Comparison of ENCODE assay signal across 21 mouse cellular contexts in the genomic region with DNA sequence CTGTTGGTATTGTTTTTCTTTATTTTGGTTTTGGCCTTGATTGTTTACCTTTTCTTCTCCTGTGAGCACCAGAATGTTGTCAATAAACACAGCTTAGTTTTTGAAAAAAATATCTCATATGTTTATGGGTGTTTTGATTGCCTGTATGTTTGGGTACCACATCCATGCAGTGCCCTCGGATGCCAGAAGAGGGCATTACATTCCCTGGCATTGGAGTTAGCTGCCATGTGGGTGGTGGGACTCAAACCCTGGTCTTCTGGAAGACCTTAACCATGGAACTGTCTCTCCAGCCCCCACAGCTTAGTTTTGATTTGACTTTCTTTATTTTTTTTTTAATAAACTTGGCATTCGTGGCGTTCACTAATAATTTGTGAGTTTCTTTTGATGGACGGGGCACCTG. TPM values are rescaled to one million over a fixed set of nuclear protein-coding genes. Genes with fewer than 3 reads are reported as not detected.
A peak's percentile ranks its signal among the peaks of the same experiment; 100 is the strongest.
DNase-seq lines count a peak whose midpoint lies in the region; TF ChIP-seq lines count a peak whose summit lies in the region.
"Had no signal": no experiment of that assay in that cellular context is flagged by ENCODE, and none has a peak within 500 bp of the region (broad histone marks: within the 10 kb centered on the region; RNA-seq: fewer than 3 reads in every experiment).

No protein-coding gene starts in this region.

- H3K79me2 ChIP-seq in MEL (ENCODE audit: control insufficient read depth, insufficient read depth, low read length, poor library complexity), result peaks cover 3% of the 10 kb centered on the region; the same call in 1 of the 2 replicates

- no peak for TF ChIP-seq EP300 in MEL (IDR thresholded peaks at IDR 0.05; ENCODE audit: low read depth in 1 of 2, low read length in 2 of 2)

- peak; percentile 34 for TF ChIP-seq CTCF in left cerebral cortex, adult 2 months (IDR thresholded peaks at IDR 0.05)
- peak; percentile 27 to 45 (median 32); a peak in 5 of 6 replicates for TF ChIP-seq CTCF in MEL (IDR thresholded peaks at IDR 0.05 in 2 of 3, conservative IDR thresholded peaks at IDR 0.05 in 1 of 3; ENCODE audit: control insufficient read depth in 1 of 3, insufficient read depth in 1 of 3, low read depth in 2 of 3, low read length in 3 of 3, poor library complexity in 1 of 3, severe bottlenecking in 1 of 3)

- H3K36me3 ChIP-seq in MEL (ENCODE audit: control insufficient read depth in 1 of 2, insufficient read depth in 2 of 2, low read length in 2 of 2), result peaks cover 0 to 13% of the 10 kb centered on the region in 2 experiments; a peak in 2 of 4 replicates
- H3K36me3 ChIP-seq: intestine, embryonic 15.5 days; limb, embryonic 10.5 days; liver, embryonic 15.5 days; neural tube, embryonic 13.5 days had no signal

- no peak overlapping the region for H3K9ac ChIP-seq in MEL (ENCODE audit: control insufficient read depth, low read depth, low read length, poor library complexity, severe bottlenecking)
- H3K9ac ChIP-seq: forebrain, embryonic 13.5 days; intestine, embryonic 15.5 days; liver, embryonic 15.5 days had no signal

- H3K27me3 ChIP-seq in MEL (ENCODE audit: control insufficient read depth in 1 of 2, insufficient read depth in 2 of 2, low read length in 2 of 2), result no peaks in the 10 kb centered on the region
- H3K27me3 ChIP-seq: forebrain, embryonic 13.5 days; intestine, embryonic 15.5 days; neural tube, embryonic 13.5 days had no signal

- H3K9me3 ChIP-seq in MEL (replicated peaks; ENCODE audit: insufficient read depth, low read length), result no peaks in the 10 kb centered on the region
- H3K9me3 ChIP-seq: forebrain, embryonic 13.5 days; intestine, embryonic 15.5 days; limb, embryonic 10.5 days; liver, embryonic 15.5 days; neural tube, embryonic 13.5 days had no signal

- peak; percentile 66 for DNase-seq in heart, adult 11 months
- no peak for DNase-seq in heart, postnatal 25 days (ENCODE audit: low spot score)
- no peak for DNase-seq in left cerebral cortex, adult 2 months (ENCODE audit: extremely low spot score in 1 of 2, low spot score in 2 of 2)
- DNase-seq in left cerebral cortex, adult 11 months (ENCODE audit: low spot score), result no peak
- peak; percentile 42 for DNase-seq in 3T3-L1 (ENCODE audit: low read depth, low spot score)
- DNase-seq in MEL (ENCODE audit: low read depth, low spot score), result peak; percentile 20
- DNase-seq in urinary bladder, postnatal 36 days (ENCODE audit: low spot score in 2 of 2), result no peak
- DNase-seq in left cerebral cortex, postnatal 10 days (ENCODE audit: extremely low spot score in 1 of 2, low spot score in 2 of 2), result no peak
- DNase-seq: adrenal gland, postnatal 25 days; cerebellum, adult 9-11 months; embryo, embryonic 11 days; gastrocnemius, postnatal 10 days; heart, postnatal 36 days; right cerebral cortex, postnatal 4 days; thymus, postnatal 14 days had no signal

- intact Hi-C loops in heart, postnatal 25 days (cut with DNase I), result no loop called here
- intact Hi-C loops in left cerebral cortex, adult 2 months (cut with DNase I), result no loop called here
- intact Hi-C loops in left cerebral cortex, postnatal 10 days (cut with DNase I), result no loop called here

- TF ChIP-seq RAD21 in MEL (IDR thresholded peaks at IDR 0.05; ENCODE audit: low read depth, low read length), result peak; percentile 16; the same call in 1 of the 2 replicates

- TF ChIP-seq POLR2A in MEL (IDR thresholded peaks at IDR 0.05; ENCODE audit: control insufficient read depth in 1 of 2, insufficient read depth in 1 of 2, low read depth in 1 of 2, low read length in 2 of 2, poor library complexity in 1 of 2), result no peak

- no peak overlapping the region for H3K27ac ChIP-seq in left cerebral cortex, adult 2 months
- no peak overlapping the region for H3K27ac ChIP-seq in MEL (ENCODE audit: control insufficient read depth, low read depth, low read length)
- H3K27ac ChIP-seq: forebrain, embryonic 13.5 days; intestine, embryonic 15.5 days; limb, embryonic 10.5 days; liver, embryonic 15.5 days; macrophage; neural tube, embryonic 13.5 days had no signal

- no peak overlapping the region for H3K4me3 ChIP-seq in left cerebral cortex, adult 2 months
- H3K4me3 ChIP-seq in MEL (ENCODE audit: control insufficient read depth in 1 of 2, insufficient read depth in 1 of 2, low read depth in 2 of 2, low read length in 2 of 2), result no peak overlapping the region
- H3K4me3 ChIP-seq: intestine, embryonic 15.5 days; liver, embryonic 15.5 days had no signal

- peaks cover 5 to 7% of the 10 kb centered on the region in 2 experiments for H3K4me1 ChIP-seq in MEL (ENCODE audit: control insufficient read depth in 1 of 2, insufficient read depth in 2 of 2, low read length in 2 of 2)

TF ChIP-seq in MEL, 35 proteins besides CTCF, POLR2A, EP300 and RAD21:
- TF ChIP-seq KAT2A (conservative IDR thresholded peaks at IDR 0.05; ENCODE audit: low read depth, low read length) (no peak), SMC3 (IDR thresholded peaks at IDR 0.05; ENCODE audit: low read depth, low read length) (peak; percentile 18; the same call in 1 of the 2 replicates)
TF ChIP-seq in MEL: peak in this region for 1.

RNA-seq across cellular contexts. Expression of a gene that starts 8.8 kb away (rescaled TPM):
- total RNA-seq in heart, postnatal 25 days (2021), result 1 to 10 TPM; 7.8 to 8.9 TPM
- 10 to 100 TPM; 32.8 to 34.7 TPM for total RNA-seq in left cerebral cortex, adult 2 months (2021)
- total RNA-seq in MEL (2012; rRNA removed), result 4.9 and 5.9 TPM in 2 replicates
- polyA plus RNA-seq in MEL (2012; ENCODE audit: insufficient read depth in 1 of 2, insufficient read length in 2 of 2, low read depth in 1 of 2, low replicate concordance in 2 of 2, missing spikeins in 1 of 2), result 1 to 10 TPM in 1 of 2 experiments, not detected in 1; 8.2 TPM
- 10 to 100 TPM; 40.6 to 45.3 TPM for total RNA-seq in left cerebral cortex, postnatal 10 days (2021)

Comparison
In these comparisons a context has a peak if more than half of its experiments do, and no peak if none do; other contexts are left out.
1. DNase-seq: peak in heart, adult 11 months (single experiment), 3T3-L1 (single experiment) and MEL (single experiment); none in heart, postnatal 25 days (single experiment), left cerebral cortex, adult 2 months (0 of 2), left cerebral cortex, adult 11 months (single experiment), urinary bladder, postnatal 36 days (0 of 2) and left cerebral cortex, postnatal 10 days (0 of 2).